Mouse (Mus musculus) neural tube, embryonic 14.5 days (tissue): Measurements from ENCODE around the gene Dnajc11. TPM values are rescaled to one million over a fixed set of nuclear protein-coding genes. Genes with fewer than 3 reads are reported as not detected.

ENCODE experiments used
- ATAC-seq: fragments of 200-750 bp; cut with Nextera tagmentation; 2 replicates; pipeline ENCODE4 v1.8.0; 2017; ENCODE audit warnings: low read depth, mild to moderate bottlenecking, moderate TSS enrichment, moderate library complexity
- H3K27ac ChIP-seq: fragments of 300-500 bp; sonication (generic); 2 replicates; pipeline ENCODE4 v1.5.1; 2014; ENCODE audit warnings: low read depth, mild to moderate bottlenecking, control low read depth, low read length, moderate library complexity, mixed read lengths
- H3K27me3 ChIP-seq: fragments of 300-500 bp; sonication (generic); 2 replicates; pipeline ENCODE4 v1.6.1; 2014; ENCODE audit warnings: low read length; ENCODE audit not compliant: control insufficient read depth, insufficient read depth
- H3K36me3 ChIP-seq: fragments of 300-500 bp; sonication (generic); 2 replicates; pipeline ENCODE4 v1.6.1; 2014; ENCODE audit warnings: low read length, mixed read lengths; ENCODE audit not compliant: control insufficient read depth, insufficient read depth
- H3K4me1 ChIP-seq: fragments of 300-500 bp; sonication (generic); 2 replicates; pipeline ENCODE4 v1.6.1; 2014; ENCODE audit warnings: low read length; ENCODE audit not compliant: control insufficient read depth, insufficient read depth
- H3K4me2 ChIP-seq: fragments of 300-500 bp; sonication (generic); 2 replicates; pipeline ENCODE4 v1.6.1; 2014; ENCODE audit warnings: mild to moderate bottlenecking, low read depth, low read length, control low read depth
- H3K4me3 ChIP-seq: fragments of 300-500 bp; sonication (generic); 2 replicates; pipeline ENCODE4 v1.5.1; 2014; ENCODE audit warnings: low read depth, low read length, control low read depth, mixed read lengths
- H3K9ac ChIP-seq: fragments of 300-500 bp; sonication (generic); replicated peaks from 2 replicates; pipeline ENCODE4 v1.6.1; 2014; ENCODE audit warnings: low read depth, mild to moderate bottlenecking, control low read depth, low read length, mixed read lengths
- H3K9me3 ChIP-seq: fragments of 300-500 bp; sonication (generic); 2 replicates; pipeline ENCODE4 v1.6.1; 2016; ENCODE audit warnings: low read length; ENCODE audit not compliant: control insufficient read depth
- WGBS: fragments of 180-500 bp; shearing (Covaris S2); extraction: QIAGEN DNeasy Blood & Tissue Kit; methylation state at CpG from one replicate; pipeline ENCODE4 v1.1.7; 2014; 5-methylcytosine and 5-hydroxymethylcytosine counted together
- polyA plus RNA-seq: library from polyadenylated mRNA; unstranded; fragments of >200 nt; fragmentation: Nextera tagmentation; extraction: Ambion mirVana; gene quantifications from 2 replicates; pipeline ENCODE4 v1.2.1, GENCODE M21; 2014

Gene Dnajc11
- polyA plus RNA-seq, 1 experiment from 2014 or later, result 82.4 TPM

GRCm38 (mm10) chr4:152008622-152009075 is 75.2 kb downstream of the Dnajc11 start, which contains the start of gene Klhl21:
Gene Klhl21, plus strand, starts transcription at chr4:152008803.
- Histone ChIP-seq H3K4me2 (peak within 1 kb of the TSS; percentile 100), H3K4me3 (peak within 1 kb of the TSS; percentile 71), H3K36me3 (no peaks in the 10 kb centered on the region), H3K9ac (peak within 1 kb of the TSS; percentile 67), H3K9me3 (no peaks in the 10 kb centered on the region), H3K27me3 (peaks cover 20% of the 10 kb centered on the region), H3K27ac (peak within 1 kb of the TSS; percentile 71), H3K4me1 (peaks cover 17% of the 10 kb centered on the region)
- WGBS, result under 1% methylated on average over 45 of the region's 45 CpGs
- ATAC-seq, result peak; percentile 87

- H3K9ac ChIP-seq, result peak overlapping the region; percentile 67
- H3K27ac ChIP-seq, result peak overlapping the region; percentile 71
- H3K4me2 ChIP-seq, result peak overlapping the region; percentile 100
- H3K4me1 ChIP-seq, result peaks cover 17% of the 10 kb centered on the region
- peak; percentile 78 for ATAC-seq
- H3K4me3 ChIP-seq, result peak overlapping the region; percentile 71
- H3K27me3 ChIP-seq, result peaks cover 20% of the 10 kb centered on the region
- 0 out of 2 replicates have a peak, but pooled peaks cover 3% of the 10 kb centered on the region for H3K36me3 ChIP-seq
- no peaks in the 10 kb centered on the region for H3K9me3 ChIP-seq
- under 1% methylated on average over 115 of the region's 115 CpGs for WGBS
Observed at GRCm38 (mm10) chr4:152009076-152010051, 75.9 kb downstream of the Dnajc11 start.

GRCm38 (mm10) chr4:152010091-152010706 is 76.7 kb downstream of the Dnajc11 start:
- H3K36me3 ChIP-seq, result 0 out of 2 replicates have a peak, but pooled peaks cover 3% of the 10 kb centered on the region
- H3K27ac ChIP-seq, result no peak overlapping the region
- peak overlapping the region; percentile 100 for H3K4me2 ChIP-seq
- H3K9me3 ChIP-seq, result no peaks in the 10 kb centered on the region
- peaks cover 20% of the 10 kb centered on the region for H3K27me3 ChIP-seq
- WGBS, result 3% methylated on average over 10 of the region's 10 CpGs
- peak overlapping the region; percentile 71 for H3K4me3 ChIP-seq
- ATAC-seq, result no peak
- H3K4me1 ChIP-seq, result peaks cover 17% of the 10 kb centered on the region
- H3K9ac ChIP-seq, result no peak overlapping the region

- peak overlapping the region; percentile 100 for H3K4me2 ChIP-seq
- H3K9ac ChIP-seq, result no peak overlapping the region
- 17% methylated on average over 13 of the region's 13 CpGs for WGBS
- peaks cover 17% of the 10 kb centered on the region for H3K4me1 ChIP-seq
- H3K36me3 ChIP-seq, result 0 out of 2 replicates have a peak, but pooled peaks cover 3% of the 10 kb centered on the region
- ATAC-seq, result no peak
- peaks cover 20% of the 10 kb centered on the region for H3K27me3 ChIP-seq
- no peak overlapping the region for H3K27ac ChIP-seq
- H3K9me3 ChIP-seq, result no peaks in the 10 kb centered on the region
- peak overlapping the region; percentile 71 for H3K4me3 ChIP-seq
Observed at GRCm38 (mm10) chr4:152010707-152011134, 77.2 kb downstream of the Dnajc11 start.

- ATAC-seq, result no peak
- Histone ChIP-seq H3K27me3 (peaks cover 20% of the 10 kb centered on the region), H3K9ac (no peak overlapping the region), H3K4me3 (peak overlapping the region; percentile 71; the same call in 1 of the 2 replicates), H3K4me2 (peak overlapping the region; percentile 100), H3K9me3 (no peaks in the 10 kb centered on the region), H3K4me1 (peaks cover 17% of the 10 kb centered on the region), H3K27ac (no peak overlapping the region), H3K36me3 (0 out of 2 replicates have a peak, but pooled peaks cover 3% of the 10 kb centered on the region)
- WGBS, result 84% methylated on average over 8 of the region's 8 CpGs
Observed at GRCm38 (mm10) chr4:152011171-152011760, 77.8 kb downstream of the Dnajc11 start.

GRCm38 (mm10) chr4:152012109-152012508 is 78.6 kb downstream of the Dnajc11 start:
- Histone ChIP-seq H3K4me1 (peaks cover 17% of the 10 kb centered on the region), H3K36me3 (0 out of 2 replicates have a peak, but pooled peaks cover 3% of the 10 kb centered on the region), H3K27ac (no peak overlapping the region), H3K4me2 (no peak overlapping the region), H3K27me3 (peaks cover 13% of the 10 kb centered on the region), H3K9me3 (no peaks in the 10 kb centered on the region), H3K4me3 (no peak overlapping the region), H3K9ac (no peak overlapping the region)
- 94% methylated on average over 16 of the region's 16 CpGs for WGBS
- ATAC-seq, result no peak

- H3K4me1 ChIP-seq, result peaks cover 17% of the 10 kb centered on the region
- H3K27ac ChIP-seq, result no peak overlapping the region
- H3K9me3 ChIP-seq, result no peaks in the 10 kb centered on the region
- H3K4me3 ChIP-seq, result no peak overlapping the region
- peaks cover 7% of the 10 kb centered on the region; the same call in 1 of the 2 replicates for H3K36me3 ChIP-seq
- no peak for ATAC-seq
- H3K4me2 ChIP-seq, result no peak overlapping the region
- H3K27me3 ChIP-seq, result peaks cover 12% of the 10 kb centered on the region
- H3K9ac ChIP-seq, result no peak overlapping the region
- 87% methylated on average over 12 of the region's 12 CpGs for WGBS
Observed at GRCm38 (mm10) chr4:152013036-152013813, 79.7 kb downstream of the Dnajc11 start.

- no peaks in the 10 kb centered on the region for H3K9me3 ChIP-seq
- H3K4me2 ChIP-seq, result no peak overlapping the region
- H3K9ac ChIP-seq, result no peak overlapping the region
- no peak overlapping the region for H3K27ac ChIP-seq
- no peaks in the 10 kb centered on the region for H3K4me1 ChIP-seq
- H3K36me3 ChIP-seq, result peaks cover 38% of the 10 kb centered on the region
- WGBS, result 93% methylated on average over 6 of the region's 6 CpGs
- H3K27me3 ChIP-seq, result no peaks in the 10 kb centered on the region
- ATAC-seq, result no peak
- no peak overlapping the region for H3K4me3 ChIP-seq
Observed at GRCm38 (mm10) chr4:152019073-152019472, 85.6 kb downstream of the Dnajc11 start.
